Mouse (Mus musculus) adrenal gland, adult (tissue): ENCODE data around the gene Slc1a5.

Source experiments
- DNase-seq, 2 experiments: peaks; one replicate each; pipeline ENCODE4 v3.0.0; 2022 to 2023; ENCODE audit warnings: low spot score in 1 of 2; ENCODE audit not compliant: inconsistent age in 2 of 2

The Slc1a5 gene

DNA sequence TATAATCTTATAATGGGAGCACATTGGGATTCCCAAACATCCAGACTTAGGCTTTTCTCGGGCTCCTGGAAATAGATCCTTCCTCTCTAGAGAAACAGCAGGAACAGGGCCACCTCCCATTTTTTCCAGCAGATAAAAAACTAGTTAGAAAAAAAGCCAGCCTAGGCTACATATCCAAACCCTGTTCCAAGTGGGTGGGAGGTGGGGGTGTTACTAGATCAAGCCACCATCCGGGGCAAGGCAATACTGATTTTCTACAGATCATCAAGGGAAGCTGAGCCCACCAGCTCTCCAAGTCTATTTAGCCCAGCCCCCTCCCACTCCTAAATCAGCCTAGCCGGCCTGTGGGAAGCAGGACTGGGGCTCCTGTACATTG is 63.5 kb downstream of the Slc1a5 start:
- peak in 1 of 2 experiments; percentile 50 for DNase-seq

GRCm38 (mm10) chr7:16845072-16845819 is 64.1 kb downstream of the Slc1a5 start:
- DNase-seq = peak; percentile 54 to 66

DNA sequence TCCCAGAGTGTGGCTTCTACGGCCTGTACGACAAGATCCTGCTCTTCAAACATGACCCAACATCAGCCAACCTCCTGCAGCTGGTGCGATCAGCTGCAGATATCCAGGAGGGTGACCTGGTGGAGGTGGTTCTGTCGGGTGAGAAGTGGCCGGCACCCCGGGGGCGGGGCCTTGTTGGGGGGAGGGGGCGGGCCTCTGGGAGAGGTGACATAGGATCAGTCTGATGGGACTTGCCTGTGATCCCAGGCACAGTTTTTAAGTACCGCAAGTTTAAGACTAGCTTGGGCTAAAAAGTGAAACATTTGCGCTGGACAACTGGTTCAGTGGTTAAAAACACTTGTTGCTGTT is 64.7 kb downstream of the Slc1a5 start:
- DNase-seq = no peak

- no peak for DNase-seq
Observed at GRCm38 (mm10) chr7:16846775-16847174, 65.6 kb downstream of the Slc1a5 start.

DNA sequence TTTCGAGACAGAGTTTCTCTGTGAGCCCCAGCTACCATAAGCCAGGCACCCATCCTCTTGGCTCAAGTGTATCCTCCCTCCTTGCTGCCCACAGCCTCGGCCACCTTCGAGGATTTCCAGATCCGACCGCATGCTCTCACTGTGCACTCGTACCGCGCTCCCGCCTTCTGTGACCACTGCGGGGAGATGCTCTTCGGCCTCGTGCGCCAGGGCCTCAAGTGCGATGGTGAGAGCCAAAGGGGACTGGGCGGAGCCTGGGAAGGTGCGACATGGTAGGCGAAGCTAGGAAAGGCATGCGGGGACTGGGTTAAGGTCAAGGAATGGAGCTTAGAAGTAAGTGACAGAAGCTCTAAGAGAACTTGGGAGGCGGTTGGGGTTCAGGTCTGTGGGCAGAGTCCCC is 66.4 kb downstream of the Slc1a5 start:
- no peak for DNase-seq
